10 mouse cellular contexts compared by ENCODE assay signal in genomic region chr6:75602536-75603279, GRCm38 (mm10).
A peak's percentile ranks its signal among the peaks of the same experiment; 100 is the strongest.
DNase-seq lines count a peak whose midpoint lies in the region; ATAC-seq lines count a peak whose summit lies in the region.
"Had no signal": no experiment of that assay in that cellular context is flagged by ENCODE, and none has a peak within 500 bp of the region (broad histone marks: within the 10 kb centered on the region; RNA-seq: fewer than 3 reads in every experiment).

No protein-coding gene starts in this region.

- no peaks in the 10 kb centered on the region for H3K4me1 ChIP-seq in heart, embryonic 13.5 days
- H3K4me1 ChIP-seq in midbrain, embryonic 16.5 days (ENCODE audit: control insufficient read depth, insufficient read depth, low read length): peaks cover 8% of the 10 kb centered on the region; the same call in 1 of the 2 replicates

- H3K9ac ChIP-seq in heart, embryonic 13.5 days: no peak overlapping the region
- H3K9ac ChIP-seq in midbrain, embryonic 16.5 days (ENCODE audit: low read depth, low read length): no peak overlapping the region

- no peaks in the 10 kb centered on the region for H3K27me3 ChIP-seq in heart, embryonic 13.5 days (replicated peaks)
- no peaks in the 10 kb centered on the region for H3K27me3 ChIP-seq in midbrain, embryonic 16.5 days (ENCODE audit: control insufficient read depth, insufficient read depth, low read depth, low read length)

- H3K4me3 ChIP-seq in heart, embryonic 13.5 days: no peak overlapping the region
- H3K4me3 ChIP-seq in midbrain, embryonic 16.5 days (ENCODE audit: low read depth, low read length): no peak overlapping the region

- no peaks in the 10 kb centered on the region for H3K36me3 ChIP-seq in heart, embryonic 13.5 days
- H3K36me3 ChIP-seq in midbrain, embryonic 16.5 days (ENCODE audit: control insufficient read depth, insufficient read depth, low read length): no peaks in the 10 kb centered on the region

- no peak for ATAC-seq in heart, embryonic 13.5 days (ENCODE audit: extremely low read depth, insufficient number of reproducible peaks, low FRiP score, low TSS enrichment)
- ATAC-seq in midbrain, embryonic 16.5 days: peak; percentile 91

- no peak overlapping the region for H3K27ac ChIP-seq in heart, embryonic 13.5 days (replicated peaks)
- peak overlapping the region; percentile 60; the same call in 1 of the 2 replicates for H3K27ac ChIP-seq in midbrain, embryonic 16.5 days (ENCODE audit: low read length)
- H3K27ac ChIP-seq: macrophage had no signal

- 17% methylated on average over 11 of the region's 11 CpGs for WGBS in heart, embryonic 13.5 days
- WGBS in midbrain, embryonic 16.5 days: 5% methylated on average over 11 of the region's 11 CpGs

- no peak for DNase-seq in heart, postnatal 4 days
- DNase-seq in cerebellum, adult 8-10 months: peak; percentile 70
- DNase-seq in forelimb bud, embryonic 11.5 days (ENCODE audit: low read depth, low spot score): peak; percentile 9
- no peak for DNase-seq in B cell, adult 2 months
- DNase-seq in adrenal gland, adult (ENCODE audit: inconsistent age in 2 of 2, low spot score in 1 of 2): no peak
- no peak for DNase-seq in kidney, postnatal 10 days
- DNase-seq: right cerebral cortex, postnatal 4 days had no signal

- peak overlapping the region; percentile 22 for H3K4me2 ChIP-seq in heart, embryonic 13.5 days
- peak overlapping the region; percentile 28; the same call in 1 of the 2 replicates for H3K4me2 ChIP-seq in midbrain, embryonic 16.5 days (ENCODE audit: low read length)

- no peaks in the 10 kb centered on the region for H3K9me3 ChIP-seq in heart, embryonic 13.5 days
- no peaks in the 10 kb centered on the region for H3K9me3 ChIP-seq in midbrain, embryonic 16.5 days (replicated peaks; ENCODE audit: control insufficient read depth, low read length, poor library complexity, severe bottlenecking)

Comparison
In these comparisons a context has a peak if more than half of its experiments do, and no peak if none do; other contexts are left out.
1. DNase-seq: peak in cerebellum, adult 8-10 months (single experiment) and forelimb bud, embryonic 11.5 days (single experiment); none in heart, postnatal 4 days (single experiment), B cell, adult 2 months (0 of 2), adrenal gland, adult (0 of 2) and kidney, postnatal 10 days (single experiment).